Mouse (Mus musculus): ENCODE results near the gene Gpr162.
"Not testable (repeated sequence)": the region's sequence is repeated elsewhere in the genome, so short reads cannot be mapped to it uniquely, and the experiment has no call there.

Gene Gpr162

GRCm38 (mm10) chr6:124813496-124813895, 50.3 kb downstream of the Gpr162 start:
- in situ Hi-C loops (cut with MboI; ENCODE audit: low sequenced_read_pairs) = no loop called here

GRCm38 (mm10) chr6:124812848-124813247, 50.9 kb downstream of the Gpr162 start:
- in situ Hi-C loops (cut with MboI; ENCODE audit: low sequenced_read_pairs) = no loop called here

- in situ Hi-C loops (cut with MboI; ENCODE audit: low sequenced_read_pairs) = no loop called here
Measured at GRCm38 (mm10) chr6:124811701-124812560, 51.9 kb downstream of the Gpr162 start.

DNA sequence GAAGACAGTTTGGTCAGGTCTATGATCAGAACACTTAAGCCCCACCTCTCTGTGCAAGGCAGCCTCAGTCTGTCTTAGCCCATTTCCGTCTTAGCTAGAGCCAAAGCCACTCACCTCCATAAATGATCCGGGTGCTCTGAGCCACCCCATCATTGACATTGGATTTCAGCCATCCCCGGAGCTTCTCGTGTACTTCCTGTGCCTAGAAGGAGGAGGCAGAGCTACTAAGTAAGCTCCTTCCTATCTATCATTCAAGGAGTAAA, 52.4 kb downstream of the Gpr162 start:
- in situ Hi-C loops (cut with MboI; ENCODE audit: low sequenced_read_pairs) = no loop called here

DNA sequence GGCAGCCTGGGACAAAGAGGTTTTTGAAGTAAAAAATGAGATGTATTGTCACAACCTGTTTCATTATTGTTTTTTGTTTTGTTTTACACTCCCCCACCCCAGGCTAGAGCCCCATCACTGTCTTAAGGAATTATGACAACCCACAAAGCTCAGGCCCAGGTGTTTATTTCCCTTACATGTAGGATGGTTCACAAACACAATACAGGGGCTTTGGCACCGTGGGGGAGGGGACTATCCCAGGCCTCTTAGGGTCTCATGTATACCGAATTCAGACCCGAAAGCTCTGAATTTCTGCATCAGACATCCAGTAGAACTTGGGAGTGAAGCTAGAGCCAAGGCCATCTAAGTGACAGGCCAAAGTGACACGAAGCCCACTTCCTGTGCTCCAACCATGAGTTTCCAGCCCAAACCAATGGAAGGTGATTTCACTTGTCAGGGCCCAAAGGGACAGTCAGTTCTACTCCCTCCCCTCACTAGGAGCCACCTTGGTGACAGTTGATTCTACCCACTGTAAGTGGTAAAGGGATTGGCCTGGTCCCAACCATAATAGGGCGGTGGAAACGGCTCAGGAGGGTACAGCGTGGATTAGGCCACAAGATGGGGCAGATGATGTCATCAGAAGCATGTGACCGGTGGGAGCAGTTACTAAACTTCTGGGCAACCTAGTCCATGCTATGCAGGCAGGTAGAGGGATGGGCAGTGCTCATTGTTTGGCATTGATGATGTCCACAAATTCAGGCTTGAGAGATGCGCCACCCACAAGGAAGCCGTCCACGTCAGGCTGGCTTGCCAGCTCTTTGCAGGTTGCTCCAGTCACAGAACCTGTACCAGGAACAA, 53.0 kb downstream of the Gpr162 start:
- in situ Hi-C loops (cut with MboI; ENCODE audit: low sequenced_read_pairs) = not testable (repeated sequence)

- in situ Hi-C loops (cut with MboI; ENCODE audit: low sequenced_read_pairs) = no loop called here
Measured at GRCm38 (mm10) chr6:124809775-124810538, 53.8 kb downstream of the Gpr162 start.

- in situ Hi-C loops (cut with MboI; ENCODE audit: low sequenced_read_pairs) = no loop called here
Measured at GRCm38 (mm10) chr6:124809052-124809774, 54.6 kb downstream of the Gpr162 start.
